Mouse (Mus musculus) neural tube, postnatal 0 days (tissue): ENCODE data around the gene Pbsn. TPM values are rescaled to one million over a fixed set of nuclear protein-coding genes. Genes with fewer than 3 reads are reported as not detected.

ENCODE experiments used
- polyA plus RNA-seq: library from polyadenylated mRNA; unstranded; fragments of >200 nt; fragmentation: Nextera tagmentation; extraction: Ambion mirVana; gene quantifications from 2 replicates; pipeline ENCODE4 v1.2.1, GENCODE M21; 2015

The Pbsn gene
- polyA plus RNA-seq: not detected in 2 replicates

DNA sequence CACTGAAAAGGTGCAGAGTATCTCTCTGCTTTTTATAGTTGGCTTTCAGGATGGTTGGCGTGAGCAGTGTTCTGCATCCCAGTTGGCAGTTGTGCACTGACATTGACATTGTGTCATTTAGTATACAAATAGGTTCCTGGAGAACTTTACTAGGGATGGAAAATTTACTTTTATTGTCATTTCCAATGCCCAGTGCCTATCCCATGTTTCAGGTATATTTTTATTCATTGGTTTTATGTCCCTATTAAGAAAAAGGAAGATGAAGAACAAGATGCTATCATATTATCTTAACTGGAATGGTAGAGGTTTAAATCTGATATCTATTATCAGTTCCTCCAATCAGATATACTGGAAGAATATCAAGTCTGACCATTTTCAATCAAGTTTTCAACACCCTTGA, at the start of gene Pbsn:
Gene Pbsn, minus strand, starts transcription at position 101 of the 400 bp plus-strand sequence.

DNA sequence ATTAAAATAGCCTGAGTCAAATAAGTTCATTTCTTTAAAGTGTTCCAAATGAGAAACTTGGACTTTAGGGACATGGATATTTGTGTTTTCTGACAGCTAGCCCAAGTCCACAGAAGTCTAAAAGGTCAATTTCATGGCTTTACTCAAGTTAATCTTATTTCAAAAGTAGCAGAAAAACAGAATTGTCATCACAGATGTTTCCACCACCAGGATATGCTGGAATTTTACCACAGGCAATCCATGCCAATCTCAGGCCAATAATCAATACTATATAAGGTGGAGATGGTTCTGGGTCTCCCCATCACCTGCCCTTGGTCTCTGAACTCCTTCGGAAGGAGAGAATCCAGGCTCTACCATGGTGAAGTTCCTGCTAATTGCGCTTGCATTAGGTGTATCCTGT, 11.0 kb upstream of the Pbsn start, which contains the start of gene Gm14744:
Gene Gm14744, plus strand, starts transcription at position 301 of the 400 bp plus-strand sequence.

DNA sequence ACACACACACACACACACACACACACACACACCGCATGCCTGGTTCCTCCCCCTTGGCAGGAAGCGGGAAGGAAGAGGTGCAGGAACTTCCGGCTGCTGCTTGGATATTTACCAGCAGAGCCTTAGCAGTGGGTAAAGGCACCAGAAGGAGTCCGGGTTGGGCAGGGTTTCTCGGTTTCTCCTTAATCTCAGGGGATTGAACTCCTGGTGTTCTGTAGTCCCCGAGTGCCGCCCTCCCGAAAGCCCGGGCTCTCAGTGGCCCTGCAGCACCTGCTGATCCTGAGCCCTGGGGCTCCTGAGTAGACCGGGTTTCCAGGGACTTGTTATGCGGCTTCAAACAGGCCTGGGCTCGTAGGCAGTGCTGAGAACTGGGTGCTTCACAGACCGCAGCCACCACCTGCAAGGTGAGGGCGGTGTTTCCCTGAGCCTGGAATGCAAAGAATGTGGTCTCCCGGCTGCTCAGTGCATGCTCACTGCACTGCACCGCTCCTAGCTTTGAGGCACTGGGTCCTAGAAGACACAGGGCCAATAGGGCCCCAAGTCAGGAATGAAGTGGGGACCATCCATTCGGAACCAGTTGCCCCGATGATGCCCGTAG, 57.1 kb downstream of the Pbsn start, which contains the start of gene Prkx:
Gene Prkx, minus strand, starts transcription at position 41 of the 598 bp plus-strand sequence.

Other genes with a start within 250 kb of the Pbsn start
- gene Prkx, start 57.3 kb downstream of the Pbsn start, polyA plus RNA-seq: 13.9 and 14.2 TPM in 2 replicates
- gene Gm14744, start 11.1 kb upstream of the Pbsn start, polyA plus RNA-seq: not detected in 2 replicates
- gene 5430402E10Rik, start 71.4 kb upstream of the Pbsn start, polyA plus RNA-seq: not detected in 2 replicates
- not detected in 2 replicates for gene Obp1a, start 237.8 kb upstream of the Pbsn start, polyA plus RNA-seq